Mouse (Mus musculus): ENCODE measurements around the gene Xpnpep3. TPM values are rescaled to one million over a fixed set of nuclear protein-coding genes. Genes with fewer than 3 reads are reported as not detected.

Xpnpep3 gene
- polyA plus RNA-seq (2012; rRNA removed), result 6.8 and 7.2 TPM in 2 replicates

DNA sequence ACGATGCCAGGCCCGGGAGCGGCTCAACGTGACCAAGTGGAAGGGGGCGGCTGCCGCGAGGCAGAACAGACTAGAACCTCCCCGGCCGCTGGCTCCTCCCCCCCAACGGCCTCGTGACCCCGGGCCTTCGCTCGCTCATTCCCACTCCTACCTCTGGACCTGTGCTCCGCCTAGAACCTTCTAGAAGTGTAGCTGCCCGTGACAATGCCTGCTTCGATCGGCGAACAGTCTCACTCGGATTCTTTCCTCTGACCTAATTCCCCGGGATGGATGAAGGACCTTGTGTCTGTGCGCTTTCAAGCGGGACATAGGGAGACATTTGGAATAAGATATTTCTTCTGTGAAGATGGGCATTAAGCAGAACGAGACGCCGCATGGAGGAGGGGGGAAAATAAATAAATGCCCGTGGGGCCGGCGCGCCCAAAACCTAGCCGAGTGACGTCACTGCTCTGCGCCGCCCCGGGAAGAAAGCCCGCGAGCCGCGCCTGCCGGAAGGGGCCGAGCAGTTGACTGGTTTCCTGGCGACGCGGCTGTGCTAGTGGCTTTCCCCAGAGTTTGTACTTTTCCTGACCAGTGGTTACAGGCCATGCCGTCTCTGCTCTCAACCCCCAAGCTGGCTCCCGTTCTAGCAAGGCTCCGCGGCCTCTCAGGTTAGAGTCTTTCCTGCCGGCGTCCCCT lies at the start of gene Xpnpep3, which contains the start of gene St13:
Gene Xpnpep3, plus strand, starts transcription at position 501 of the 678 bp plus-strand sequence.
Gene St13, minus strand, starts transcription at position 440 of the 678 bp plus-strand sequence.
- DNase-seq, result peak; percentile 98
- peak within 1 kb of the TSS; percentile 66 for H3K4me3 ChIP-seq (replicated peaks; ENCODE audit: extremely low read depth, low read depth, low read length)
- H3K4me1 ChIP-seq (ENCODE audit: control insufficient read depth, insufficient read depth, low read length), result peaks cover 4% of the 10 kb centered on the region
- TF ChIP-seq CTCF (IDR thresholded peaks at IDR 0.05; ENCODE audit: insufficient read depth, low read length), result no peak
- peak; percentile 72; the same call in 1 of the 2 replicates for TF ChIP-seq POLR2A (IDR thresholded peaks at IDR 0.05; ENCODE audit: borderline replicate concordance, extremely low read depth, low read depth, low read length)
- under 1% methylated on average over 50 of the region's 50 CpGs for WGBS

DNA sequence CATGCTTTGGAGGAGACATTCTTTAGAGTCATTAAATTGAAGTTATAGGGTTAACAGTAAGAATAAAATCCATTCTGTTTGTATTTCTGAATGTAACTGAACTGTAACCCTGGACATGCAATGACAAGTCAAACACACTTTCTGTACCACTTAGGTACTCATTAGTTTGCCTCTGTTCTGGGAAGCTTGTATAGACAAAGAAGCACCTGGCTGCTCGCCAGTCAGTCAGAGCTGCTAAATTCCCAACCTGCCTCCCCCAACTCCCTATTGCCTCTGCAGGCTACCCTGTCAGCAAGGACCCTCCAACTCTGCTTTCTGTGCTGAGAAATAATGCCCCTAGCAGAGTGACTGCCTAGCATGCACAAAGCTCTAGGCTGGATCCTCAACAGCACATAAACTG lies 49.5 kb upstream of the Xpnpep3 start:
- WGBS, result 56% methylated on average over 1 of the region's 1 CpGs
- no peak for DNase-seq
- Histone ChIP-seq H3K4me1 (ENCODE audit: control insufficient read depth, insufficient read depth, low read length) (no peaks in the 10 kb centered on the region; the same call in 1 of the 2 replicates), H3K4me3 (replicated peaks; ENCODE audit: extremely low read depth, low read depth, low read length) (no peak overlapping the region)
- TF ChIP-seq CTCF (IDR thresholded peaks at IDR 0.05; ENCODE audit: insufficient read depth, low read length), result no peak
- no peak for TF ChIP-seq POLR2A (IDR thresholded peaks at IDR 0.05; ENCODE audit: borderline replicate concordance, extremely low read depth, low read depth, low read length)

DNA sequence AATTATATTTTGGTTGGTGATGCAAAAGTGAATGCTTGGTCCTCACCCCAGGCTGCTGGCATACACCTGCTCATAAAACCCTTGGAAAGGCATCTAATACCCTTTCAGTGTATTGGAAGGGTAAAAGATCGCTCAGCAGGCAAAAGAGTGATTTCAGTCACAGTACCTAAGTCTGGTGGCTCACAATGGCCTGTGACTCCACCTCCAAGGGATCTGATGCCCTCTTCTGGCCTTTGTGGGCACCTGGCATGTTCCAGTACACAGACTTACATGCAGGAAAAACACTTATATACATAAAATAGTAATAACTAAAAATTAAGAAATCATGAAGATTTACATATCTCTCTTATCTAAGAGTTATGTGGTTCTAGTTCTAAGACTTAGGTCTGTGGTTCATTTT lies 47.3 kb upstream of the Xpnpep3 start:
- no peak for TF ChIP-seq POLR2A (IDR thresholded peaks at IDR 0.05; ENCODE audit: borderline replicate concordance, extremely low read depth, low read depth, low read length)
- TF ChIP-seq CTCF (IDR thresholded peaks at IDR 0.05; ENCODE audit: insufficient read depth, low read length), result peak; percentile 67
- no peak for DNase-seq
- Histone ChIP-seq H3K4me3 (replicated peaks; ENCODE audit: extremely low read depth, low read depth, low read length) (no peak overlapping the region), H3K4me1 (ENCODE audit: control insufficient read depth, insufficient read depth, low read length) (peaks cover 3% of the 10 kb centered on the region; the same call in 1 of the 2 replicates)
- 47% methylated on average over 1 of the region's 1 CpGs for WGBS

DNA sequence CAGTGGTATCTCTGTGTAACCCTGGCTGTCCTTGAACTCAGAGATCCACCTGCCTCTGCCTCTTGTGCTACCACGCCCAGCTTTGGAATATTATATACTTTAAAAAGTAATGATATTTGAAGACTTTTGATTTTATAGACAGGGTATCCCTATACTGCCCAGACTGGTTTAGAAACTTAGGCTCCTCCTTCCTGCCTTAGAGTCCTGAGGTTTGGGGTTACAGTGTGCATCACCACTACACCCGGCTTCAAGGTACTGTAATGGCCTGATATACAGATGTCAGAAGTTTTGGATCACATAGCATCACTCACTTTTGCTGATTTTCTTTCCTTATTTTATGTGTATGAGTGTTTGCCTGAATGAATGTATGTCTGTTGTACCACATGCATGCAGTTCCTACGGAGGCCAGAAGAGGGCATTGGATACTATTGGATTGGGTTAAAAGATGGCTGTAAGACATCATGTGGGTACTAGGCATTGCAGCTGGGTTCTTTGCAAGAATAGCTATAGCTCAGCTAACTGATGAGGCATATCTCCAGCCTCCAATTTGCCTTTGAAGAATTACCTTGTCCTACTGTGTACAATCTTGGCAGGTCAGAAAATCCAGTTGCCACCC lies 44.7 kb upstream of the Xpnpep3 start:
- TF ChIP-seq CTCF (IDR thresholded peaks at IDR 0.05; ENCODE audit: insufficient read depth, low read length), result no peak; the same call in 1 of the 2 replicates
- TF ChIP-seq POLR2A (IDR thresholded peaks at IDR 0.05; ENCODE audit: borderline replicate concordance, extremely low read depth, low read depth, low read length), result no peak
- peak; percentile 46 for DNase-seq
- WGBS, result 65% methylated on average over 3 of the region's 3 CpGs
- H3K4me3 ChIP-seq (replicated peaks; ENCODE audit: extremely low read depth, low read depth, low read length), result no peak overlapping the region
- H3K4me1 ChIP-seq (ENCODE audit: control insufficient read depth, insufficient read depth, low read length), result peaks cover 10% of the 10 kb centered on the region

DNA sequence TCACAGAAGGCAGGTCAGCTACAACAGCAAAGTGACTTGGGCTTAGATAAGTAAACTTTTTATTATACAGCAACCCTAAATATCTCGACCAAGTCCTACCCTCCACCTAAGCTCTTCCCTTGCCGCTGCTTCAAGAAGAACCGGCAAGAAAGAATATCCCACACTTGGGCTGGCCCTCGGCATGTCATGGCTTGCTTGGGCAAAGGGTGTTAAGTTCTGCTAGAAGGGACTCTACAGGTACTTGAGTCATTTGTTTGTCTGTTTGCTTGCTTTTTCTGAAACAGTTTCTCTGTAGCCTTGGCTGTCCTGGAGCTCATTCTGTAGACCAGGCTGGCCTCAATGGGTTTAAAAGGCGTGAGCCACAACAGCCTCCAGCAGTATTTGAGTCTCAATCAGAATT lies 43.0 kb upstream of the Xpnpep3 start:
- WGBS, result 53% methylated on average over 5 of the region's 5 CpGs
- TF ChIP-seq CTCF (IDR thresholded peaks at IDR 0.05; ENCODE audit: insufficient read depth, low read length), result no peak
- no peak for TF ChIP-seq POLR2A (IDR thresholded peaks at IDR 0.05; ENCODE audit: borderline replicate concordance, extremely low read depth, low read depth, low read length)
- H3K4me3 ChIP-seq (replicated peaks; ENCODE audit: extremely low read depth, low read depth, low read length), result no peak overlapping the region
- no peak for DNase-seq
- H3K4me1 ChIP-seq (ENCODE audit: control insufficient read depth, insufficient read depth, low read length), result peaks cover 13% of the 10 kb centered on the region

DNA sequence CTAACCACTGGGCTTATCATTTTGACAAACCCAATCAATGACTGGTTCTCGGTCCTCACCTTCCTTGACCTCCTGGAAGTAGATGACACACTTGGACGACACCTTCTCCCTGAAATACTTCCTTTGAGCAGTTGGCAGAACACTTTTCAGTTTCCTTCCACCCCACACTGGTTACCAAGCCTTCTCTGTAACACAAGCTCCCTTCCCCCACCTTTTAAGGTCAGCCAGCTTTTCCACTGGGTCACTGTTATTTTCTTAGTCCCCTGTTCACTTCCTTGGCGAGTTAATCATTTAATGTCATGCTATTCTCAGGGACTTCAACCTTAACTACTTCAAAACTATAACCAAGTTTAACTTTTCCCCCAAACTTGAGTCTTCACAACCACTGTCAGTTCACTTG lies 41.0 kb upstream of the Xpnpep3 start:
- DNase-seq, result no peak
- Histone ChIP-seq H3K4me3 (replicated peaks; ENCODE audit: extremely low read depth, low read depth, low read length) (no peak overlapping the region), H3K4me1 (ENCODE audit: control insufficient read depth, insufficient read depth, low read length) (peaks cover 13% of the 10 kb centered on the region)
- WGBS, result 52% methylated on average over 3 of the region's 3 CpGs
- no peak for TF ChIP-seq POLR2A (IDR thresholded peaks at IDR 0.05; ENCODE audit: borderline replicate concordance, extremely low read depth, low read depth, low read length)
- TF ChIP-seq CTCF (IDR thresholded peaks at IDR 0.05; ENCODE audit: insufficient read depth, low read length), result no peak

DNA sequence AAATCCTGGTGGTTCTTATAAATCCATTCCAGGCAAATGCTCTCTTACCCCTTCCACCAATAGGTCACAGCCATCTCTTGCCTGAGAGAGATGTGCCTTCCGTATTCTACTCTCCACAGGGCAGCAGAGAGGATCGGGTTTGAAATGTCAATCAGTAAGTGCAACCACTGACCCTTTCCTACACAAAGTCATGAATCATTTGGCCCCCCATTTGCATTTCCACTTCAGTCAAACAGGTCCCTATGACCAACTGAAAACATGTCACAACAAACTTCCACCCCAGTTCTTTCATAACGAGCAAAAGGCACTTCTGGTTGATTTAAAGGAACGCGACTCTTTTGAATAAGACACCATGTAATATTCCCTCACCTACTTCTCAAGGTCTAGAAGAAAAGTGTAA lies 40.5 kb upstream of the Xpnpep3 start:
- 74% methylated on average over 5 of the region's 5 CpGs for WGBS
- Histone ChIP-seq H3K4me1 (ENCODE audit: control insufficient read depth, insufficient read depth, low read length) (peaks cover 13% of the 10 kb centered on the region), H3K4me3 (replicated peaks; ENCODE audit: extremely low read depth, low read depth, low read length) (no peak overlapping the region)
- TF ChIP-seq CTCF (IDR thresholded peaks at IDR 0.05; ENCODE audit: insufficient read depth, low read length) (no peak), POLR2A (IDR thresholded peaks at IDR 0.05; ENCODE audit: borderline replicate concordance, extremely low read depth, low read depth, low read length) (no peak)
- no peak for DNase-seq

DNA sequence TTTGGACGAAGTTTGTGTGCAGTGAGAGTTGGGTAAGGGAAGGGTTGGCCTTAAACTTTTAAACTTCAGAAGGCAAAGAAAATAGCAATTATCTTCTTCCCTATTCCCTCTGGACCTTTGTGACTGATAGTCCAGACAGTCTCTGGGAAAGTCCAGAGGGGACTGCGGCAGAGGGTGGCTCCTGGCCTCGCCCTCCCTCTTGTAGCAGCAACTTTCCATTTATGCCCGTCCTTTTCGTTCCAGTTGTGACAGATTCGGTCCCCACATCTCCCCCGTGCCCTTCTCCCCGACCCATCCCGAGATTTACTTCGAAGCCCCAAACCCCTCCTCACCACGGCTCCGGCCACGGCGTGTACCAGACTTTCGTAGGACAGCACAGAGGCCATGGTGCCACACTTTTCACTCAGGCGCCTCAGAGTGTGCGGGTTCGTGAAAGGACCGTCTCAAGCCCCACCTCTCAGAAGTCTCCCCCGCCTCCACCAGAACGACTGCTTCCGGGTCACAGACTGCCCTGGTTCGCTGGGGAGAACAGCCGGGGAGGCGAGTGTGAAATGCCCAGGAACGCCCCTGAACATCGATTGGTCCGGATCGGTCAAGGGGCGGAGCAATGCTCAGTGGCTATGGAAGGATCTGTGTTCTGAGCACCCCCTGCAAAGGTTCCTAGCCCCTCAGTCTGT lies 39.5 kb upstream of the Xpnpep3 start, which contains the start of gene Slc25a17:
Gene Slc25a17, minus strand, starts transcription at position 468 of the 677 bp plus-strand sequence.
- peak within 1 kb of the TSS; percentile 94 for H3K4me3 ChIP-seq (replicated peaks; ENCODE audit: extremely low read depth, low read depth, low read length)
- 2% methylated on average over 30 of the region's 30 CpGs for WGBS
- no peak for TF ChIP-seq CTCF (IDR thresholded peaks at IDR 0.05; ENCODE audit: insufficient read depth, low read length)
- TF ChIP-seq POLR2A (IDR thresholded peaks at IDR 0.05; ENCODE audit: borderline replicate concordance, extremely low read depth, low read depth, low read length), result peak; percentile 77; the same call in 1 of the 2 replicates
- DNase-seq, result peak; percentile 93
- peaks cover 13% of the 10 kb centered on the region for H3K4me1 ChIP-seq (ENCODE audit: control insufficient read depth, insufficient read depth, low read length)

DNA sequence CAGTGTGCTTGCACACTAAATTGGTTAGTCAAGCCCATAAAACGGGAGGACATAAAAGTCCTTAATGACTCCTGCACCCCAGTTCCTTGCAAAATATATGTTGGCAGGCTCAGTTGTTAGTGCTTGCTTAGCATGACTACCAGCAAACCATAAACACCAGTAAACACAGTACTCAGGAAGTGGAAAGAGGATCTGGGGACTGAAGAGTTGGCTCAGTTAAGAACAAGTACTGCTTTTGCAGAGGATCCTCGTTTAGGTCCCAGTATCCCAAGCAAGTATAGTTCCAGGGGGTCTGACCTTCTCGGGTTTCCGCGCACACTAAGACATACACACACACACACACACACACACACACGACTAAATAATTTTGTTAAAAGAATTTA lies 38.9 kb upstream of the Xpnpep3 start:
- TF ChIP-seq POLR2A (IDR thresholded peaks at IDR 0.05; ENCODE audit: borderline replicate concordance, extremely low read depth, low read depth, low read length) (no peak), CTCF (IDR thresholded peaks at IDR 0.05; ENCODE audit: insufficient read depth, low read length) (no peak)
- 38% methylated on average over 6 of the region's 6 CpGs for WGBS
- peak overlapping the region; percentile 26 for H3K4me3 ChIP-seq (replicated peaks; ENCODE audit: extremely low read depth, low read depth, low read length)
- H3K4me1 ChIP-seq (ENCODE audit: control insufficient read depth, insufficient read depth, low read length), result peaks cover 13% of the 10 kb centered on the region
- no peak for DNase-seq
